ENCODE assay signal across 25 mouse cellular contexts in the genomic region with DNA sequence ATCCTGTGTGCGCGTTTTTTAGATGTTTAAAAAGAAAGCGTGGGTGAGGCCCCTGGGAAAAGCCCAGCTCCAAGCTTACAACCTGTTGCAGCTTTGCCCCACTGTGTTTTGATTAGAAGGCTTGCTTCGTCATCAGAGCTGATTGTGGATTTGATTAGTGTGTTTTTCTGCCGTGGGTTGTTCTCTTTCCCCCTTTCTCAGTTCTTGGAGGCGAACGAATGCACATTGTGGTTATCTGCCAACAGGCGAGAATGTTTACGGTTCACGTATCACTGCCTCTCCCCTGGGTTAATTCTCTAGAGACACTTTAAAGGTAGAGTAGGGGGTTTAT.
DNase-seq lines count a peak whose midpoint lies in the region; ATAC-seq and TF ChIP-seq lines count a peak whose summit lies in the region.
"Had no signal": no experiment of that assay in that cellular context is flagged by ENCODE, and none has a peak within 500 bp of the region (broad histone marks: within the 10 kb centered on the region; RNA-seq: fewer than 3 reads in every experiment).

No protein-coding gene starts in this region.

- DNase-seq in CD4-positive, CD25-positive, alpha-beta regulatory T cell, adult 2 months (ENCODE audit: low read depth, low spot score) = peak; percentile 15
- DNase-seq in layer of hippocampus, adult 2 months (ENCODE audit: low spot score in 2 of 2) = no peak
- DNase-seq in layer of hippocampus, postnatal 36 days = no peak
- DNase-seq in thymus, postnatal 14 days = no peak
- no peak for DNase-seq in kidney, postnatal 14 days
- DNase-seq: adrenal gland, postnatal 10 days; cerebellum, postnatal 14 days; gastrocnemius, postnatal 25 days; heart, adult 2 months; kidney, adult 18-20 months; kidney, postnatal 10 days; left cerebral cortex, postnatal 4 days; thymus, adult 2 months had no signal

- peaks cover 62% of the 10 kb centered on the region for H3K4me1 ChIP-seq in bone marrow macrophage, adult 2 months (ENCODE audit: control insufficient read depth, insufficient read depth, low read length)

- H3K4me3 ChIP-seq in layer of hippocampus, adult 2 months = peak overlapping the region; percentile 42; the same call in 1 of the 2 replicates
- peak overlapping the region; percentile 17 for H3K4me3 ChIP-seq in bone marrow macrophage, adult 2 months (ENCODE audit: insufficient read depth, low read length)
- no peak overlapping the region for H3K4me3 ChIP-seq in macrophage (ENCODE audit: inconsistent target)
- H3K4me3 ChIP-seq: embryonic facial prominence, embryonic 13.5 days; forebrain, embryonic 10.5 days; heart, adult 2 months; hindbrain, embryonic 13.5 days; limb, embryonic 15.5 days; liver, embryonic 15.5 days; midbrain, embryonic 10.5 days had no signal

- H3K36me3 ChIP-seq in macrophage (ENCODE audit: inconsistent target) = no peaks in the 10 kb centered on the region
- H3K36me3 ChIP-seq: embryonic facial prominence, embryonic 13.5 days; forebrain, embryonic 10.5 days; G1E; hindbrain, embryonic 13.5 days; limb, embryonic 15.5 days; liver, embryonic 15.5 days; midbrain, embryonic 10.5 days had no signal

- 38% methylated on average over 9 of the region's 10 CpGs for WGBS in macrophage (ENCODE audit: missing documents)

- no peak for TF ChIP-seq POLR2A in bone marrow macrophage, adult 2 months (IDR thresholded peaks at IDR 0.05; ENCODE audit: borderline replicate concordance, low read depth, low read length)

- peak overlapping the region; percentile 32; the same call in 1 of the 2 replicates for H3K27ac ChIP-seq in layer of hippocampus, adult 2 months
- peak overlapping the region; percentile 98 for H3K27ac ChIP-seq in bone marrow macrophage, adult 2 months (ENCODE audit: insufficient read depth, low read depth, low read length)
- H3K27ac ChIP-seq in macrophage = peak overlapping the region; percentile 98
- H3K27ac ChIP-seq: embryonic facial prominence, embryonic 13.5 days; forebrain, embryonic 10.5 days; heart, adult 2 months; hindbrain, embryonic 13.5 days; limb, embryonic 15.5 days; liver, embryonic 15.5 days; midbrain, embryonic 10.5 days had no signal

- no peak for TF ChIP-seq CTCF in layer of hippocampus, adult 2 months (conservative IDR thresholded peaks at IDR 0.05)
- no peak for TF ChIP-seq CTCF in bone marrow macrophage, adult 2 months (IDR thresholded peaks at IDR 0.05; ENCODE audit: low read depth, low read length)

- H3K79me2 ChIP-seq in macrophage (ENCODE audit: inconsistent target) = peaks cover 87% of the 10 kb centered on the region

- ATAC-seq in CD4-positive, CD25-positive, alpha-beta regulatory T cell, adult 4 months = no peak
- ATAC-seq: inflammation-experienced regulatory T-cells, adult 6 months; lung, postnatal 0 days had no signal

Comparison
In these comparisons a context has a peak if more than half of its experiments do, and no peak if none do; other contexts are left out.
1. H3K27ac ChIP-seq: peak in every context shown above with its lines; median percentile 98 in bone marrow macrophage, adult 2 months; 98 in macrophage; 32 in layer of hippocampus, adult 2 months.